Mouse (Mus musculus) bone marrow, adult 2 months (tissue): ENCODE measurements around the gene Grwd1.

ENCODE experiments used
- CTCF ChIP-seq: fragments of 200-500 bp; IDR thresholded peaks from 2 replicates; pipeline ENCODE4 v1.5.1; 2011; ENCODE audit warnings: low read length, control low read depth; ENCODE audit not compliant: control insufficient read depth, insufficient read depth
- POLR2A ChIP-seq: fragments of 200-500 bp; IDR thresholded peaks from 2 replicates; pipeline ENCODE4 v1.6.1; 2011; ENCODE audit warnings: low read depth, mild to moderate bottlenecking, control low read depth, low read length, borderline replicate concordance; ENCODE audit not compliant: control insufficient read depth

DNA sequence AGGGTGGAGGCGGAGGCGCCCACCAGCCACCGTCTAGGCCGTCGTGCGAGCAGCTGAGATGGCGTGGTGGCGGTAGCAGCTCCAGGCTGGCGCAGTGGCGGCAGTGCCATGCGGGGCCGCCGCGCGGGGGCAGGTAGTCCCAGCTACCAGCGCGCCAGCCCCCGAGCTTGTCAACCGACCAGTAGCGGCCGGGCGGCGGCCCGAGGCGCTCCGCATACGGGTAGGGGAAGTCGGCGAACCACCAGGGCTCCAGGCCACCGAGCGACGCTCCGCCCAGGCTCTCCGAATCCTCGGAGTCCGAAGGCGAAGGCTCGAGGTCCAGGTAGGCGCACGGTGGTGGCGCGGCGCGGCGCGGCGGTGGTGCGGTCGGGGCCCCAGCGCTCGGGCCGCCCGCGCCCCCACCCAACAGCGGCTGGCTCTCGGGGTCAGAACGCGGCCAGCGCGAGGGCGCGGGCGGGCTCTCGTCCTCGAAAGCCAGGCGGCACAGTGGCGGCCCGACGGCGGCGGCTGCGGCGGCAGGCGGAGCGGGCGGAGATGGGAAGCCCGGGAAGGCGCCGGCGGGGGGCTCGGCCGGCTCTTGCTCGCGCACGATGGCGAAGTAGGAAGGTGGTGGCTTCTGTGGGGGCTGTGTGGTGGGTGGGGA lies 2.5 kb upstream of the Grwd1 start:
- TF ChIP-seq CTCF (no peak), POLR2A (no peak)
